In genomic region chr6:54193631-54194305, GRCm38 (mm10) we compare ENCODE assay signal across 16 mouse cellular contexts.
A peak's percentile ranks its signal among the peaks of the same experiment; 100 is the strongest.
DNase-seq lines count a peak whose midpoint lies in the region; ATAC-seq and TF ChIP-seq lines count a peak whose summit lies in the region.
"Had no signal": no experiment of that assay in that cellular context is flagged by ENCODE, and none has a peak within 500 bp of the region (broad histone marks: within the 10 kb centered on the region; RNA-seq: fewer than 3 reads in every experiment).

No protein-coding gene starts in this region.

- H3K4me2 ChIP-seq in hindbrain, embryonic 12.5 days (replicated peaks), result no peak overlapping the region
- H3K4me2 ChIP-seq in hindbrain, postnatal 0 days (ENCODE audit: low read depth, low read length), result no peak overlapping the region
- H3K4me2 ChIP-seq in forebrain, postnatal 0 days (ENCODE audit: low read depth), result no peak overlapping the region
- H3K4me2 ChIP-seq in midbrain, embryonic 12.5 days (replicated peaks), result no peak overlapping the region
- no peak overlapping the region for H3K4me2 ChIP-seq in neural tube, embryonic 14.5 days (ENCODE audit: low read depth, low read length)
- H3K4me2 ChIP-seq: heart, embryonic 13.5 days; limb, embryonic 12.5 days; liver, embryonic 12.5 days; lung, embryonic 14.5 days had no signal

- no peaks in the 10 kb centered on the region for H3K27me3 ChIP-seq in hindbrain, embryonic 12.5 days
- no peaks in the 10 kb centered on the region for H3K27me3 ChIP-seq in hindbrain, postnatal 0 days (ENCODE audit: insufficient read depth, low read length)
- H3K27me3 ChIP-seq in forebrain, postnatal 0 days (ENCODE audit: insufficient read depth, low read length), result no peaks in the 10 kb centered on the region
- peaks cover 10% of the 10 kb centered on the region for H3K27me3 ChIP-seq in midbrain, embryonic 12.5 days
- H3K27me3 ChIP-seq in neural tube, embryonic 14.5 days (ENCODE audit: control insufficient read depth, insufficient read depth, low read length), result no peaks in the 10 kb centered on the region
- H3K27me3 ChIP-seq: heart, embryonic 13.5 days; limb, embryonic 12.5 days; liver, embryonic 12.5 days had no signal

- DNase-seq in hindbrain, postnatal 0 days (ENCODE audit: low spot score), result no peak
- DNase-seq in forebrain, postnatal 0 days, result no peak
- DNase-seq in ovary, postnatal 10 days (ENCODE audit: low spot score), result no peak
- no peak for DNase-seq in layer of hippocampus, adult 2 months (ENCODE audit: low spot score in 2 of 2)
- DNase-seq: cerebellum, adult 8-10 months; gastrocnemius, adult 2 months; kidney, postnatal 4 days; lung, embryonic 14.5 days; thymus, postnatal 14 days had no signal

- no peak for TF ChIP-seq CTCF in hindbrain, postnatal 0 days (IDR thresholded peaks at IDR 0.05; ENCODE audit: low read depth)
- TF ChIP-seq CTCF in forebrain, postnatal 0 days (IDR thresholded peaks at IDR 0.05; ENCODE audit: low read depth), result no peak
- TF ChIP-seq CTCF in layer of hippocampus, adult 2 months (conservative IDR thresholded peaks at IDR 0.05), result no peak

- H3K9me3 ChIP-seq in hindbrain, embryonic 12.5 days (replicated peaks), result no peaks in the 10 kb centered on the region
- H3K9me3 ChIP-seq in hindbrain, postnatal 0 days (ENCODE audit: low read length), result no peaks in the 10 kb centered on the region
- no peaks in the 10 kb centered on the region for H3K9me3 ChIP-seq in forebrain, postnatal 0 days (ENCODE audit: low read length)
- H3K9me3 ChIP-seq in midbrain, embryonic 12.5 days, result no peaks in the 10 kb centered on the region
- no peaks in the 10 kb centered on the region for H3K9me3 ChIP-seq in neural tube, embryonic 14.5 days (ENCODE audit: control insufficient read depth, low read length)
- H3K9me3 ChIP-seq: embryonic facial prominence, embryonic 10.5 days; heart, embryonic 13.5 days; limb, embryonic 12.5 days; liver, embryonic 12.5 days had no signal

- no peaks in the 10 kb centered on the region for H3K36me3 ChIP-seq in hindbrain, embryonic 12.5 days
- no peaks in the 10 kb centered on the region for H3K36me3 ChIP-seq in hindbrain, postnatal 0 days (ENCODE audit: insufficient read depth, low read length)
- H3K36me3 ChIP-seq in forebrain, postnatal 0 days (ENCODE audit: insufficient read depth), result no peaks in the 10 kb centered on the region; the same call in 1 of the 2 replicates
- H3K36me3 ChIP-seq in midbrain, embryonic 12.5 days, result no peaks in the 10 kb centered on the region
- H3K36me3 ChIP-seq in neural tube, embryonic 14.5 days (ENCODE audit: control insufficient read depth, insufficient read depth, low read length), result no peaks in the 10 kb centered on the region
- H3K36me3 ChIP-seq: embryonic facial prominence, embryonic 10.5 days; limb, embryonic 12.5 days; liver, embryonic 12.5 days had no signal

- no peak overlapping the region for H3K9ac ChIP-seq in hindbrain, embryonic 12.5 days
- no peak overlapping the region for H3K9ac ChIP-seq in hindbrain, postnatal 0 days (replicated peaks; ENCODE audit: low read length)
- no peak overlapping the region for H3K9ac ChIP-seq in forebrain, postnatal 0 days
- no peak overlapping the region for H3K9ac ChIP-seq in midbrain, embryonic 12.5 days (replicated peaks)
- no peak overlapping the region for H3K9ac ChIP-seq in neural tube, embryonic 14.5 days (replicated peaks; ENCODE audit: low read depth, low read length)
- H3K9ac ChIP-seq: heart, embryonic 13.5 days; limb, embryonic 12.5 days; liver, embryonic 12.5 days; lung, embryonic 14.5 days had no signal

- 48% methylated on average over 7 of the region's 7 CpGs for WGBS in hindbrain, embryonic 12.5 days
- 22% methylated on average over 7 of the region's 7 CpGs for WGBS in hindbrain, postnatal 0 days
- 25% methylated on average over 7 of the region's 7 CpGs for WGBS in forebrain, postnatal 0 days
- 46% methylated on average over 7 of the region's 7 CpGs for WGBS in midbrain, embryonic 12.5 days
- 26% methylated on average over 7 of the region's 7 CpGs for WGBS in neural tube, embryonic 14.5 days

- H3K4me3 ChIP-seq in hindbrain, embryonic 12.5 days, result no peak overlapping the region
- no peak overlapping the region for H3K4me3 ChIP-seq in hindbrain, postnatal 0 days (ENCODE audit: low read length)
- no peak overlapping the region for H3K4me3 ChIP-seq in forebrain, postnatal 0 days (ENCODE audit: low read depth, low read length)
- no peak overlapping the region for H3K4me3 ChIP-seq in midbrain, embryonic 12.5 days
- H3K4me3 ChIP-seq in neural tube, embryonic 14.5 days (ENCODE audit: low read depth, low read length), result no peak overlapping the region
- H3K4me3 ChIP-seq in layer of hippocampus, adult 2 months, result no peak overlapping the region
- H3K4me3 ChIP-seq: embryonic facial prominence, embryonic 10.5 days; gastrocnemius, adult 2 months; heart, embryonic 13.5 days; limb, embryonic 12.5 days; liver, embryonic 12.5 days had no signal

- ATAC-seq in hindbrain, embryonic 12.5 days (ENCODE audit: low FRiP score), result peak; percentile 82
- ATAC-seq in hindbrain, postnatal 0 days, result no peak
- ATAC-seq in forebrain, postnatal 0 days, result peak; percentile 66
- 0 out of 2 replicates have a peak, but pooled peaks have one; percentile 27 for ATAC-seq in midbrain, embryonic 12.5 days (ENCODE audit: low FRiP score, low read depth)
- peak; percentile 66 for ATAC-seq in neural tube, embryonic 14.5 days (ENCODE audit: low read depth)
- ATAC-seq: liver, embryonic 12.5 days had no signal

- H3K4me1 ChIP-seq in hindbrain, embryonic 12.5 days, result peaks cover 6% of the 10 kb centered on the region; the same call in 1 of the 2 replicates
- 0 out of 2 replicates have a peak, but pooled peaks cover 3% of the 10 kb centered on the region for H3K4me1 ChIP-seq in hindbrain, postnatal 0 days (ENCODE audit: insufficient read depth, low read length)
- H3K4me1 ChIP-seq in forebrain, postnatal 0 days (ENCODE audit: insufficient read depth), result peaks cover 4% of the 10 kb centered on the region; the same call in 1 of the 2 replicates
- peaks cover 10% of the 10 kb centered on the region; the same call in 1 of the 2 replicates for H3K4me1 ChIP-seq in midbrain, embryonic 12.5 days
- peaks cover 5% of the 10 kb centered on the region; the same call in 1 of the 2 replicates for H3K4me1 ChIP-seq in neural tube, embryonic 14.5 days (ENCODE audit: control insufficient read depth, insufficient read depth, low read length)
- H3K4me1 ChIP-seq: embryonic facial prominence, embryonic 10.5 days; limb, embryonic 12.5 days; liver, embryonic 12.5 days had no signal

- peak overlapping the region; percentile 9; the same call in 1 of the 2 replicates for H3K27ac ChIP-seq in hindbrain, embryonic 12.5 days
- H3K27ac ChIP-seq in hindbrain, postnatal 0 days, result no peak overlapping the region
- peak overlapping the region; percentile 45; the same call in 1 of the 2 replicates for H3K27ac ChIP-seq in forebrain, postnatal 0 days (ENCODE audit: low read depth, low read length)
- peak overlapping the region; percentile 35 for H3K27ac ChIP-seq in midbrain, embryonic 12.5 days (replicated peaks)
- H3K27ac ChIP-seq in neural tube, embryonic 14.5 days (ENCODE audit: low read depth, low read length), result no peak overlapping the region
- H3K27ac ChIP-seq in layer of hippocampus, adult 2 months, result no peak overlapping the region
- H3K27ac ChIP-seq: embryonic facial prominence, embryonic 10.5 days; gastrocnemius, adult 2 months; heart, embryonic 13.5 days; limb, embryonic 12.5 days; liver, embryonic 12.5 days had no signal

Comparison
In these comparisons a context has a peak if more than half of its experiments do, and no peak if none do; other contexts are left out.
1. H3K27ac ChIP-seq: peak in hindbrain, embryonic 12.5 days (single experiment), forebrain, postnatal 0 days (single experiment) and midbrain, embryonic 12.5 days (single experiment); none in hindbrain, postnatal 0 days (single experiment), neural tube, embryonic 14.5 days (single experiment) and layer of hippocampus, adult 2 months (single experiment).